Mouse (Mus musculus) erythroblast, embryonic 14.5 days (primary cell): ENCODE measurements around the gene Tmem181a. TPM values are rescaled to one million over a fixed set of nuclear protein-coding genes. Genes with fewer than 3 reads are reported as not detected.
"Not testable (repeated sequence)": the region's sequence is repeated elsewhere in the genome, so short reads cannot be mapped to it uniquely, and the experiment has no call there.

Experiments used
- H3K27me3 ChIP-seq: 2 replicates; pipeline ENCODE4 v1.6.1; 2012; ENCODE audit warnings: inconsistent platforms; ENCODE audit not compliant: control insufficient read depth
- H3K36me3 ChIP-seq: 2 replicates; pipeline ENCODE4 v1.6.1; 2012; ENCODE audit warnings: mild to moderate bottlenecking, inconsistent platforms; ENCODE audit not compliant: control insufficient read depth
- H3K4me1 ChIP-seq: 2 replicates; pipeline ENCODE4 v1.6.1; 2012; ENCODE audit warnings: inconsistent platforms; ENCODE audit not compliant: control insufficient read depth
- H3K4me3 ChIP-seq: replicated peaks from 2 replicates; pipeline ENCODE3; 2012; ENCODE audit warnings: moderate library complexity, mild to moderate bottlenecking, inconsistent platforms
- H3K9me3 ChIP-seq: 2 replicates; pipeline ENCODE4 v1.6.1; 2012; ENCODE audit warnings: low read length, inconsistent platforms, mixed read lengths; ENCODE audit not compliant: control insufficient read depth
- polyA plus RNA-seq: library from polyadenylated mRNA; stranded (reverse); fragments of >175 nt; gene quantifications from 2 replicates; pipeline ENCODE4 v1.2.3, GENCODE M21; 2012

Gene Tmem181a
- polyA plus RNA-seq, 1 experiment = not detected

- H3K4me3 ChIP-seq, H3K36me3 ChIP-seq, H3K27me3 ChIP-seq, H3K4me1 ChIP-seq, H3K9me3 ChIP-seq: not testable (repeated sequence)
These were observed 23.9 kb downstream of the Tmem181a start for GRCm38 (mm10) chr17:6280513-6280912.

DNA sequence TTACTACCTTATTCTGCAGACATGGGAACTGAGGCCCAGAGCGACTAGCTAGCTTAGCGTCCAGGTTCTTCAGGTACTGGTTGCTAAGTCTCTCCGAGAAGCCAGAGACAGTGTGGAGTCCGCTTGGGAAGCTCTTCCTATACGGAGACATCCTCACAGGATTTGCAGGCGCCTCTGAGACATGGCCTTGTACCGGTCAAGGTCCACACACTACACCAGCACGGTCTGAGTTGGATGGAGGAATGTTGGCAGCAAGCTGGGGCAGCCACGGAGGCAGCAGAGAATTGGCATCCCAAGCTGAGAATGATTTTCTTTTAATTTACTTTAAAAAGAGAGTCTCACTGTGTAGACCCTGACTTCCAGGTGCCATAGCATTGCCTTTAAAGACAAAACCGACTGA lies 26.5 kb downstream of the Tmem181a start:
- not testable (repeated sequence) for H3K36me3 ChIP-seq, H3K27me3 ChIP-seq, H3K4me1 ChIP-seq, H3K4me3 ChIP-seq, H3K9me3 ChIP-seq

- not testable (repeated sequence) for H3K27me3 ChIP-seq, H3K36me3 ChIP-seq, H3K4me3 ChIP-seq, H3K4me1 ChIP-seq, H3K9me3 ChIP-seq
These were observed 29.5 kb downstream of the Tmem181a start for GRCm38 (mm10) chr17:6286169-6286568.

DNA sequence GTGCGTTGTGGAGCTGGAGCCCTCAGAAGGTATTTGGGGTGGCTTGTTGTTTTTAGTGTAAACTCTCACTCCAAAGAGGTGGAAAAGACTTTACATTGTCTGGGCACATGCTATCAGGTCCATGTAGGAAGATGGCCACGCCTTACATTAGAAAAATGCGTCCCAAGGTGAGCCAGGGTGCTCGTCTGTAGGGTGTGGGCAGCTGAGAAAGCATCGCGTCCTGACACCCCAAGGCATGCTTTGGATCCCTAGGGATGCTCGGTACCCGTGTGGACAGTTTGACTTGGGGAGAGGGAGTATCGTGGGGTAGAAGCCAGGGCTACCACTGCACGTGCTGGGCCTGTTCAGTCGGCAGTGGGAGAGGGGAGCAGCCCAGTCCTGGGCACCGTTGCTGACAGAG lies 32.4 kb downstream of the Tmem181a start:
- not testable (repeated sequence) for H3K36me3 ChIP-seq, H3K4me1 ChIP-seq, H3K27me3 ChIP-seq, H3K9me3 ChIP-seq, H3K4me3 ChIP-seq

GRCm38 (mm10) chr17:6293882-6294281 lies 37.2 kb downstream of the Tmem181a start:
- not testable (repeated sequence) for H3K9me3 ChIP-seq, H3K27me3 ChIP-seq, H3K4me1 ChIP-seq, H3K36me3 ChIP-seq, H3K4me3 ChIP-seq

- H3K4me3 ChIP-seq, H3K36me3 ChIP-seq, H3K9me3 ChIP-seq, H3K4me1 ChIP-seq, H3K27me3 ChIP-seq: not testable (repeated sequence)
These were observed 40.6 kb downstream of the Tmem181a start for GRCm38 (mm10) chr17:6297060-6297795.

DNA sequence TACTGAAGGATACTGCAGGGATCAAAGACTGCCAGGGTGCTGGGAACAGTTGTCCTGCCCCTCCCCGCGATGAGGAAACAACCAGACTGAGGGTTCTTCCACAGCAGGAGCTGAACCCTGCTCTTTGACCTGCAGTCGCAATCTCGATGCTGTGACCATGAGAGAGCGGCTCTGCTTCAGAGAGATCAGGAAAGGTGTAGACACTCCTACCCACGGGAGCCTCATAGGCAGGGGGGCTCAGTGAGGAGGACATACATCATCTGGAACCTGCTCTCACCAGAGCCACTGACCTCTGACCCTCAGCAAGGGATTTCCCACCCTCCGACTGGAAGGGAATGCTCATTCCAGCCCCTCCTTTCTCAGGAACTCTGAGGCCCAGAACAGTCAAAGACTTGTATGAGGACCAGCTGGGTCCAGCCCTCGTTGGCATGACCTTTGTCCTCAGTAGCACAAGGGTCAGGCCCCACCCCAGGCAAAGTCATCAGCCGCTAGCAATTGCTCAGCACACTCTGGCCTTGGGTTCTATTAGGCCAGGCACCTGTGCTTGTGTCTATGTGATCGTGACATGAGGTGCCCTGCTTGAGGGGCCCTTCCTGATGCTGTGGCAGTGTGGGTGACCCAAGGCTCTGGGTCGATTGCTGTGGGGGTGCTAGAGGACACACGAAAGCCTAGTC lies 43.7 kb downstream of the Tmem181a start:
- not testable (repeated sequence) for H3K36me3 ChIP-seq, H3K9me3 ChIP-seq, H3K4me3 ChIP-seq, H3K27me3 ChIP-seq, H3K4me1 ChIP-seq

DNA sequence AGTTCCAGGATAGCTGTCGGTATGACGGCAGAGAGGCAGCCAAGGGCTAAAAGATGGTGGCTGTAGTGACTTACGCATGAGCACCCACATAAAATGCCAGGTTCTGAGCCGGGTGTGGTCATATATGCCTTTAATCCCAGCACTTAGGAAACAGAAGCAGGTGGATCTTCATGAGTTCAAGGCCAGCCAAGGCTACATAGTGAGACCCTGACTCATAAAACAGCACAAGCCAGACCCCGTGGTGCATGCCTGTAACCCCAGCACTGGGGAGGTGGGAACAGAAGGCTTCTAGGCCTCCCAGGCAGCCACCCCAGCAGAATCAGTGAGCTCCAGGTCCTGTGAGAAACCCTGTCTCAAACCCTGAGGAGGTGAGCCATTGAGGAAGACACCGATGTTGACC lies 48.2 kb downstream of the Tmem181a start:
- not testable (repeated sequence) for H3K4me3 ChIP-seq, H3K9me3 ChIP-seq, H3K27me3 ChIP-seq, H3K4me1 ChIP-seq, H3K36me3 ChIP-seq

DNA sequence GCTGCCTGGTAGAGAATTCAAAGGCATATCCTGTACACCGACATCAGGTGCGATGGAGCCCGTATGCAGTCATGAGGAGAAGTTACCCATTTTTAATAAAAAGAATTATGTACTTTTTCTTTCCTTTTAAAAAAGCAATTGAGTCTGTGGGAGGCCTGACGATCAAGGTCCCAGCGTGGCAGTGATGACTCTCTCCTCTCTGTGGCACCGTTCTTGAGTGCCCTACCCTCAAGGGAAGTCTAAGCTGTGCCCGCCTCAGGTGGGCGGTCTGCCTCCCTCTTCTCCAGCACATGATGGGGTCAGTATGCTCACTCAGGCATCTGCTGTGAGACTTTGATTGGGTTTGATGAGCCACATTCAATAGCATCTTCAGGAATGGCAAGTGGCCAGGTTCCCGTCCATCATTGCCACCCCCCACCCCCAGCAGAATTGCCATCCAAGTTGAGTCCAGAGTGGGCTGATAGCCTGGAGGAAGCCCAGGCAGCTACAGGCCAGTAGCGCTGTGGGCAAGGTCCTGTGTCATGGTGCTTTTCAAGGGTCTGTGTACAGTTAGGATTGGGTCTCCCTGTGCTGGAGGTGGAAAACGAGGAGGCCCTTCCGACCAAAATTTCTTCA lies 49.1 kb downstream of the Tmem181a start:
- not testable (repeated sequence) for H3K4me1 ChIP-seq, H3K27me3 ChIP-seq, H3K4me3 ChIP-seq, H3K36me3 ChIP-seq, H3K9me3 ChIP-seq

DNA sequence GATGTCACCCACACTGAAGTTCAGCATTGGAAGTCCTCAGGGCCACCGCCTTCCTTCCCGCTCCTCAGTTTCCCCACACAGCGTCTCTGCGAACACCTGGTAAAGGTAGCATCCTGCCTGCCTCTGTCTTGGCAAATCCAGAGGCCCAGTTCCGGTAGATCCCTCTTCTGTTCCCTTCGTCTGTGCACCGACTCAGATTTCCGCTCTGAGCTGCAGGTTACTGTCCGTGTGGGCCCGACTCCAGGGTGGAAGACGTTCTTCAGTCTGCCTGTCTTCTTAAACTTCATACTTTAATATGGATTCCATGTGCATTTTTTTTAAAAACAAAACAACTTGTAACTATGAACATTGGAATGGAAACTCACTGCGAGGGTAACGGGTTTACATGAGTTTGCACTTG lies 49.8 kb downstream of the Tmem181a start:
- not testable (repeated sequence) for H3K36me3 ChIP-seq, H3K4me1 ChIP-seq, H3K27me3 ChIP-seq, H3K4me3 ChIP-seq, H3K9me3 ChIP-seq

DNA sequence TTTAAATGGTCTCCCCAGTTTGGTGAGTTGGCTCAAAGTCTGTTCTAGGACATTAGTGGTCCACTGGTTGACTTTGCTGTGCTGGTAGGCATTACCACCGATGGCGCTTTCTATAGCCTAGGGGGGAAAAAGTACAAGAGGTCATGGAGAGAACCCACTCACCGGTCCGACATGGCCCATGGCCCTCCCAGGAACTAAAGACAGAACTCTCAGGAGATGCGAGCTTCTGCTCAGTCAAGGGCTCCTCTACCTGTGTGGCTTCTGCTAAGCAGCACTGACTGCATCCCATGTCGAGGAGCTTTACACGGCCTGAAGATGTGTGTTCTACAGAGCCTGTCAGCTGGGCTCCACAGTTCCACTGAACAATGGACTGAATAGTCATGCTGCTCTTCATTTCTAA lies 55.1 kb downstream of the Tmem181a start:
- H3K9me3 ChIP-seq, H3K4me3 ChIP-seq, H3K36me3 ChIP-seq, H3K27me3 ChIP-seq, H3K4me1 ChIP-seq: not testable (repeated sequence)

GRCm38 (mm10) chr17:6312755-6313154 lies 56.1 kb downstream of the Tmem181a start:
- not testable (repeated sequence) for H3K27me3 ChIP-seq, H3K36me3 ChIP-seq, H3K9me3 ChIP-seq, H3K4me1 ChIP-seq, H3K4me3 ChIP-seq

DNA sequence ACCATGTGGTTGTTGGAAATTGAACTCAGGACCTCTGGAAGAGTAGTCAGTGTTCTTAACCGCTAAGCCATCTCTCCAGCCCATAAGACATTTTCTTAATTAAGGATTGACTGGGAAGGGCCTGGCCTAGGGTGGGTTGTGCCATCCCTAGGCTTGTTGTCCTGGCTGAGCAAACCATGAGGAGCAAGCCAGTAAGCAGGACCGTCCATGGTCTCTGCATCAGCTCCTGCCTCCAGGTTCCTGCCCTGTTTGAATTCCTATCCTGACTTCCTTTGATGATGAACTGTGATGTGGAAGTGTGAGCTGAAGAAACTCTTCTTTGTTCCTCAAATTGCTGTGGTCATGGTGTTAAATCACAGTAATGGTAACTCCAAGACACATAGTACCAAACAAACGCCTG lies 57.8 kb downstream of the Tmem181a start:
- not testable (repeated sequence) for H3K9me3 ChIP-seq, H3K36me3 ChIP-seq, H3K4me3 ChIP-seq, H3K27me3 ChIP-seq, H3K4me1 ChIP-seq

- H3K36me3 ChIP-seq, H3K4me3 ChIP-seq, H3K4me1 ChIP-seq: not testable (repeated sequence)
These were observed 59.0 kb downstream of the Tmem181a start for GRCm38 (mm10) chr17:6315706-6316105.

More at GRCm38 (mm10) chr17:6315706-6316105, 59.0 kb downstream of the Tmem181a start:
- not testable (repeated sequence) for H3K9me3 ChIP-seq, H3K27me3 ChIP-seq
